Mouse (Mus musculus): ENCODE results near the gene Grin2a.

The Grin2a gene

DNA sequence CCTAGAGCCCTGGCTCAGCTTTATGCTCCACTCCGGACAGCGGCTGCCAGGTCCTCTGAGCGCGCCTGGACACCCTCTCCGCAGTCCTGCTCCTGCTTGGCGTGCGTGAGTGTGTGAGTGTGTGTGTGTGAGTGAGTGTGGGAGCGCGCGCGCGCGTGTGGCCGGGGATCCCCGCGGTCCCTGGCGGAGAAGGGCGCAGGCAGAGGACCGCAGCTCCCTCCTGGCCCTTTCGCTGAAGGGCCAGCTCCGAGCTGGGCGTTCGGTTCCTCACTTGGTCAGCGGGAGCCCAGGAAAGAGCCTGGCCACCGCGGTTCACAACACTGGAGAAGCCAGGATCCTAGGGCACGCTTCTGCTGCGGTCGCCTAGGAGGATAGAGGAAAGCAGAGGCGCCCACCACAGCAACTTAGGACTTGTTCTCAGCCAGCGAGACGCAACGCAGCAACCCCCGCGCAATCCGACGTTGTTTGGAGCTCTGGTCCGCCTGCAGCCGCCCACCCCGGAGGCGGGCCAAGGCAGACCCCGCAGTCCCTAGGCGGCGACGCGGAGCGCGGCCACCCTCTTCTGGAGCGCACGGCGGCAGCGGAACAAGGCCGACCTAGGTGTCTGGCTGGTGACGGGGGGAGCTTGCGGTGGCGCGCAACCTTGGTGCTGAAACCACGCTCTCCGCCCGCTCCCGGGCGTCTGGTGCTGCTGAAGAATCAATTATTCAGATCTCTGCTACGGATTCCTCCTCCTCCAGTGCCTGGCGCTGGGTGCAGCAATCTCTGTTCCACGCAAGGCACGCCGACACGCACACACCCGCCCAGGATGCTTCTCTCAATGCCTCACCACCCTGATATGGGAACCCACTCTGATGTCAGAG lies at the start of gene Grin2a:
Gene Grin2a (minus strand): TSS at position 610 of the 863 bp plus-strand sequence.
- DNase-seq (ENCODE audit: low read depth, low spot score) = peak; percentile 28

DNA sequence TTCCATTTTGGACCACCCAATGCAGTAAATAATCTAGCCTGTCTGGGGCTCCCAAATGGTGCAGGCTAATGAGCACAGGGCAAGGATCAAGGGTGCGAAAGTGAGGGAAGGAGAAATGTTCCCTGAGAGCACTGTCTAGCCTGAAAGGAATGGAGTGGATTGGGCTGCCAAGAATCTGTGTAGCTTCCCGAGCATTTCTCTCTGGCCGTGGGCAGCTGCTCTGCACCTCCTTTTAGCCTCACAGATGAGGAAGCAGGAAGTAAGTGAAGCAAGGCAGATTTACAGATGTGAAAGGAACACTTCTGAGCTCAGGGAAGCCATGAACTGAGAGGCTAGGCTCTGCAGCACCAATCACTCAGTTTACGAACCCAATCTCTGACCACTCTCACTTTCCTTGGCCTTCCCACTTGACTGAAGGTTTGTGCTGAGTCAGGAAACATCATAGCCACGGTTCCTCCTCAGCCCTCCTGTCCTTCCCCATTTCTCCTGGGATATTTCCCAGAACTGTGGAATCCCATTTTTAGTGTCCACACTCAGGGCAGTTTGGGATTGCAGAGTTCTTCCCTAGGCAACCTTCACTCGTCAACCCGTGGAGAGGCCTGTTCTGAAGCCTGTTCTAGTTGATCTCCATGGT lies 40.3 kb upstream of the Grin2a start:
- DNase-seq (ENCODE audit: low read depth, low spot score) = no peak

DNA sequence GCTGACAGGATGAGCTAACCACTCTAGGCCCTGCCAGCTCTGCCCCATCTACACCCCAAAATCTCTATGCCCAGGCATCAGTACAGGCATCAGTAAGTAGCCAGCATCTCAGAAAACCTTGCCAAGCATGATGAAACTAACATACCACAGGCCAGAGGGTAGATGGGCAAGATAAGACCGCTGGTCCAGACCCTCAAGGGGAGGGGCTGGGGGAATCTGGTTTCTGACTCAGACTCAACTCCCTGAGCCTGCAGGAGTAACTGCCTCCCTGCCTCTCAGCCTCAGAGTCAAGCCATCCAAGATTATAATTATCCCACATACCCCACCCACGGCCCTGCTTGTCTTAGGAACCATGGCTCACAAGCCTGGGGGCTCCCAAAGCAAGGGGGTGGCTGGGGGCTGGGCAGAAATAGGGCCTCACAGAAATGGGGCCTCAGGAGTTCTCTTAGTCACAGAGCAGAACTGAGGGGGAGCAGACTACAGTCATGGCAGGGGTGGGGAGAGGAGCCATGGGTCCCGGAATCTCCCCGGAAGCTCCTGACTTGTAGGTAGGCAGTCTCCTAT lies 38.1 kb upstream of the Grin2a start:
- no peak for DNase-seq (ENCODE audit: low read depth, low spot score)

DNA sequence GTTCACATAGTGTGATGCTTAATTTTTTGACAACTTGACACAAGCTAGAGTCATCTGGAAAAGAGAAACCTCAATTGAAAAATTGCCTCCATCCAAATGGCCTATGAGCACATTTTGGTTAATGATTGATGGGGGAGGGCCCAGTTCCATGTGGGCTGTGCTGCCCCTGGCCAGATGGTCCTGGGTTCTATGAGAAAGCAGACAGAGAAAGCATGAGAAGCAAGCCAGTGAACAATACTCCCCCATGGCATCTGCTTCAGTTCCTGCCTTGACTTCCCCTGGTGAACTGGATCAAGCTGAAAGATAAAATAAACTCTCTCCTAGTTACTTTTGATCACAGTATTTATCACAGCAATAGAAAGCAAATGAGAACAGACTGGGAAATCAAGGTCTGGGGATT lies 36.5 kb upstream of the Grin2a start:
- no peak for DNase-seq (ENCODE audit: low read depth, low spot score)

DNA sequence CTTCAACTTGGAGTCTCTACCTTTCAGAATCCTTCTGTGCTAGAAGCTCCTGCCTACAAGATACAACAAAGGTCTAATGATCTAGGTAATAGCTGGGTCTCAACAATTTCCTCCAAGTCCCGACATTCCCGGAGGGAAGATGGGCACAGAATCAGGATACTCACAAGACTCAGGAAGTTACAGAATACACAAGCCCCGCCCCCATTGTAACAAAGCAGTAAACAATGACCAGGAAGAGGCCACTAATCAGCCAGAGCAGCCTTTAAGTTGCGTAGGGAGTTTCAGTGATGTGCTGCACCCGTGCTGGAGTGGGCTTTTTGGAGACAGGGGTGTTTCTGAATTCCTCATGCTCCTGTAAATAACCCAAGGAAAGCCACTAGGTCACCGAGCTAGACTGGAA lies 31.4 kb upstream of the Grin2a start:
- DNase-seq (ENCODE audit: low read depth, low spot score) = peak; percentile 32

DNA sequence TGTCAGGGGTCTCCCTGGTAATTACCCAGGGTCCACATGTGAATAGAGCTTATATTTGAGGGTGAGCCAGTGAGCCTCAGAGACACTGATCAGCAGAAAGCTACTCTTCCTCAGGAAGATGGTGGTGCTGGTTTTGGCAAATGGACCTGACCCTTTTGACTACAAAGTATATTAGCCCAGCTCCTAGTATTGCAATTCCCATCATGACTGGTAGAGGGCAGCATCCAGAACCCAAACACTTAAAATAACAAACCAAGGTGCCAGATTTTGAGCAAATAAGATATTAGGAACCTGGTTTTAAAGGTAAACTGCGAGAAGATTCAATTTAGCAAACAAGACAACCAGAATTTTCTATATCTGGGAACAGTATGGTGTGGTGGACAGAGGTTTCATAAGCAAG lies 14.4 kb upstream of the Grin2a start:
- peak; percentile 23 for DNase-seq (ENCODE audit: low read depth, low spot score)

DNA sequence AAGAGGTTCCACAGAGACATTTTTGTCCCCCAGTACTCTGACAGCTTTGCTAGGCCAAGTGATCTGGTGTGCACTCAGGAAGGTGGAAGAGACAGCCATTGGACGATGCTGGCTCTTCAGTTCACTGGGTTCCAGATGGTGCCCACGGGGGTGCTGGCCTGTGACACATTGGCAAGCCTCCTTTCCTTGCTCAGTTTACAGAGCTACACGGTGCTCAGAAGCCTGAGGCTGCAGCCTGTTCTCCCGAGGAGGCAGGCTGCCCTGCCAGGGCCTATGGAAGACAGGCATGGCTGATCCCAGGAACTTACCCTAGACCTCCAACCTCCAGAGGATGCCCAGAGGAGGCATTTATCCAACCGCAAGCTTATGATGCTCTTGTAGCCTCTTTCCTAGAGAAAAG lies 10.2 kb upstream of the Grin2a start:
- DNase-seq (ENCODE audit: low read depth, low spot score) = no peak

DNA sequence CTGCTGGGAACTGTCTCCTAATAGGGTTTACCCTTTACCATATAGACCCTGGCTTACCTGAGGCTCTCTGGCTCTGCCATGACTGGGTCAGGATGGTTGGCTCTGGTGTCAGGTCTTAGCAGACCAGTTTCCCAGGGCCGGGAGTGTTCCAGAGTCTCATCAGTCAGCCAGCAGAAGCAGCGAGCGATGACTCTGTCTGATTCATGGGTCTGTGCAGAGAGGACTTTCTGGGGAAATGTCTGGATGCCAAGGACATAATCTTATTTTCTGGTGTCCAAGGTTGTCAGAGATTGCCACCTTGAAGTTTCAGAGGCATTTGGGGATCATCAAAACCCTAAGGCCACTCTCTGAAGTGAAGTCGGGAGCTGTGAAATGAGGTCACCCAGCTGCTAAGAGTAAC lies 8.7 kb upstream of the Grin2a start:
- no peak for DNase-seq (ENCODE audit: low read depth, low spot score)

DNA sequence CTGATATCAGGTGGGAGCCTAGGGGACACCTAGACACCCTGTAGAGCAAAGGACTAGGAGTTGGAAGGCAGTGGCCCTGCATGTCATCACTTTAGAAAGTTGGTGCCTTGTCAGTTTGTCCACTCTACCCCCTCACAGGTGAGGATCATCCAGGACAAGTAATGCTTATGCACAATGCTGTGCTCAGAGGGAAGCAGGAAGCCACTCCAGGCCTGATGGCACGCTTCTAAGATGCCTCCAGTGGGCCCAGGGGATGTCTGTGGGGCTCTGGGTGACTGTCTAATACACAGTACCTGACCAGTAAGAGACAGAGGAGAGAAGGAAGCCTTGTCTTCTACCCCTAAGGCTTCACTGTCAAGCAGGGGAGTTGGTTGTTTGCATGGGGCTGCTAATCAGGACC lies 7.6 kb upstream of the Grin2a start:
- no peak for DNase-seq (ENCODE audit: low read depth, low spot score)

DNA sequence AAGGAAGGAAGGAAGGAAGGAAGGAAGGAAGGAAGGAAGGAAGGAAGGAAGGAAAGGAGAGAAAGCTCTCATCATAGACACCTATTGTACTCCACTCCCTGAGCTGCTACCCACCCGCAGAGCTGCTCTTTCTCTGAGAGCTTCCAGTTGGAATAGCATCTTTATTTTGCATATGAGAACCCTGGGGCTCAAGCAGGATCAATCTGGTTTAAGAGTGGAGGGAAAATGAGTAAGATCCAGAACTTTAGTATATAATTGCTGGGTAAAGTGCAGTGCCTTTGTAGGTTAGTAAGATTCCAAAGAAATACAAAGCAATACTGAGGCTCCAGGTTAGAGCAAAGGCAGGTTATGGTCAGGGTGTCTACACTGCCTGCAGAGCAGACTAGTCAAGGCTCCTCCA lies 6.2 kb upstream of the Grin2a start:
- peak; percentile 77 for DNase-seq (ENCODE audit: low read depth, low spot score)

DNA sequence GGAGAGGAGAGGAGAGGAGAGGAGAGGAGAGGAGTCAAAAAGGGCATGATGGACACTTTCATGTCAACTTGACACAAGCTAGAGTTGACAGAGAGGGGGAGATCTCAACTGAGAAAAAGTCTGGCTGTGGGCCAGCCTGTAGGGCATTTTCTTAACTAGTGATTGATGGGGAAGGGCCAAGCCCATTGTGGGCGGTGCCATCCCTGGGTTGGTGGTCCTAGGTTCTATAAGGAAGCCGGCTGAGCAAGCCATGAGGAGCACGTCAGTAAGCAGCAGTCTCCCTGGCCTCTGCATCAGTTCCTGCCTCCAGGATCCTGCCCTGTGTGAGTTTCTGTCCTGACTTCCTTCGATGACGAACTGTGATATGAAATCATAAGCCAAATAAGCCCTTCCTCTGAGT lies 4.6 kb upstream of the Grin2a start:
- peak; percentile 38 for DNase-seq (ENCODE audit: low read depth, low spot score)

DNA sequence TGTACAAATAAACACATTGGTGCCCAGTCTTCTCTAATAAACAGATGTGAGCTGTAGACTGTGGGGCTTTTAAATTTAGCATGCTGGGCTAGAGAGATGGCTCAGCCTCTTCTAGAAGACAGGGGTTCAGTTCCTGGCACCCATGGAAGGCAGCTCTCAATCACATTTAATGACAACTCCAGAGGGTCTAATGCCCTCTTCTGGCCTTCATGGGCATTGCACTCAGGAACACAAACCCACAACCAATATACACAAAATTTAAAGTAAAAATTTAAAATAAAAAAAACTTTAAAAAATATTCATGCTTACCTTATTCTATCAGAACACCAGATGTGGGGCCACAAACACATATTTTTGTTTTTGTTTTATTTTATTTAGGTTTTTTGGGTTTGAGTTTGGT lies 2.6 kb upstream of the Grin2a start:
- DNase-seq (ENCODE audit: low read depth, low spot score) = peak; percentile 25

DNA sequence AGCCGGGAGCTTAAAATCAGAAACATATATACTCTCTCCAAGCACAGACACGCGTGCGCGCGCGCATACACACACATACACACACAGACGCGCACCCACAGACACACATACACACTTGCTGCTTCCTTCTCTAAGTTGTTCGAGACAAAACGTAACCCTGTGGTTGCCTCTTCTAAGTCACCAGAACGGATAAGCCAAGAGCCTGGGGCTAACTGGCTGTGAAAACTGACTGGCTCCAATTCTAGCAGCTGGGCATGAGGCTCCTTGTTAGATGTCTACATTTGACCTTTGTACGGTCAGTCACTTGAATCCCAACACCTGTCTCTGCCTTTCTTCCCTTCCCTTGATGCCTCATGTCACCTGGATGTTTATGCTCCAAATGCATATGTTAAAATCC lies 452 bp upstream of the Grin2a start:
- peak; percentile 15 for DNase-seq (ENCODE audit: low read depth, low spot score)

DNA sequence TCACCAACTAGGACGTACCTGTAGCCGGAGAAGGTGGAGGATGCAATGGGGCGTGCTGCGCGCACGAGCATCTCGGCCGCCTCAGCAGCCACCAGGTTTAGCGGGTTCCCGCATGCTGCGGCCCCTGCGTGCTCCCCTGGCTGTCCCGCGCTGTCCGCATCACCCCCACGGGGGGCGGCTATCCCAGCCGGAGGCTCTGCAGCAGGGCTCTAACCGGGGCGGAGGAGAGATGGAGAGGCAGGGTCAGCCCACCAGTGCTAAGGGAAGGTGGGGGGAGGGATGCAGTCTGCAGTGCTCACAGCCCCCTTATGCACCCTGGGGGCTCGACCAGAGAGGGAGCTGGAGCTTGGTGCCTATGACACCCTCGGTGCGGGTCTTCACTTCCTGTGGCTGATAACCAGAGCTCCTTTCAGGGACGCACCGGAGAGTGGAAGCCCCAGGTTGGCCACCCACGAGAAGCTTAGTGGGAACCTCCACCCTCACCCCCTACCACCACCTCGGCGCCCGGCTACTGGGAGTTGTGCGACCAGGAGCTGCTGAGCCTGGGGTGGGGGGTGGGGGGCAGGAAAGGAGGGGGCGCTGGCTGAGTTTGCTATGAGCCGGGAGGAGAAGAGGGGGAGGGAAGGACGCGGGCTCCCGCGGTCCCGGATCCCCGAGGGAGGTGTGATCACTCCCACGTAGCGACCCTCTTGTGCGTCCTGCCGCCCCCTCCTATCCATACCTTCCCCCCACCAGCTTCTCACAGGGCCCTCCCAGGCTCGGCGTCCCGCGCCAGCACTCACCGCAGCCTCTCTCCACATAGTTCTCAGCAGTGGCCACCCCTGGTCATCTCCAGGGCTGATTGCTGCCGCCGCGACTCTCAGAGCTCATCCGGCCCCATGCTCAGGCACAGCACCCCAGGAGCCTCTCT lies 1.1 kb downstream of the Grin2a start:
- peak; percentile 16 for DNase-seq (ENCODE audit: low read depth, low spot score)

DNA sequence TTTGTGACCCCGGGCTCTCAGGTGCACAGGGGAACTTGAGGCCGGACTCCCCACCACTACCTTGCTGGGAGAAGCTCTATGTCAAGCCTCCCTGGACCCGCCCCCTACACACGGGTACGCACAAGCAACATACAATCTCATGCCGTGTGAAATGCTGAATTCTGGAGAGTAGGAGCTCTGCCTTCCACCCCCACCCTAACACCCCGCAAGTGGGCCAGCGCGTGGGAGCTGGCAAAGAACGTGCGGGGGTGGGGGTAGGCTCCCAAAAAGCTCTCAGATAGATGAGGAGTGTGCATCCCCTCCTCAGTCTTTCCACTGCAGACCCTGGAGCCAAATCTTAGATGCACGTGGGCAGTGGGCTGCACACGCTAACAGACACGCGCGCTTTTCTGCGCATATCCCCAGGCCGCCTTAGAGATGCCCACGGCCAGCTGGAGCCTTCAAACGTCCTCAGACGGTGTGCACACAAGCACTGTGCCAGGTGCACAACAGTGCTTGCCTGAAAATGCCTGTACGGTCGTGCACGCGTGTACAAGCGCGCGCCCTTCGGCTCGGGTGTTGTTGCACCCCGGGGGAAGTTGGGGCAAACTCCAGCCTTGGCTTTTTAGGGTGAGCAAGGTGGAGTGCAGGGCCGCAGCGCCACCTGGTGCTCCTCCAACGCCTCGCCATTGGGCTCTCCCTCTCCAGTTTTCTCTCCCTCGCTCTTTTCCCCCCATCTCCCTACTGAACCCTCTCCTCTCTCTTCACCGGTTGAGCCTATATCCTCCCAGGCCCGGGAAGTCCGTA lies 1.9 kb downstream of the Grin2a start:
- peak; percentile 76 for DNase-seq (ENCODE audit: low read depth, low spot score)

DNA sequence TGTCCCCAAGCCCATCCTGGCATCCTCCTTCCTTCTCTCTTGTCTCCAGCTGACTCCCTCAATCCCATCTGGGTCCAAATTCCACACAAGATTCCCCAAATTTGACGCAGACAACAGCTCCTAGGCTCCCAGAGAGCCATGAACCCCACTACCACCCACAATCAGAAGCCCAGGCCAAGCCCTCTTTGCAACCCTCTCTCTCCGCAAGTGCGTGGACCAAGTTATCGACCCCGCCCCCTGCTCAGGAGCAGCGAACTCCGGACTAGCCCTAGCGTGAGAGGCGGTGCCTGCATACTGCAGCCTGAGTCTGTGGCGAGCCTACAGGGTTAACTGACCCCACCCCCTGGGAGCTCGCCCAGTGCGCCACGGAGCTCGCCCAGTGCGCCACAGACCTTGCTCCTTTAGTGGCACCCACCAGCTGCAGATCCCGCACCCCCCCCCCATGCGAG lies 2.6 kb downstream of the Grin2a start:
- peak; percentile 71 for DNase-seq (ENCODE audit: low read depth, low spot score)

DNA sequence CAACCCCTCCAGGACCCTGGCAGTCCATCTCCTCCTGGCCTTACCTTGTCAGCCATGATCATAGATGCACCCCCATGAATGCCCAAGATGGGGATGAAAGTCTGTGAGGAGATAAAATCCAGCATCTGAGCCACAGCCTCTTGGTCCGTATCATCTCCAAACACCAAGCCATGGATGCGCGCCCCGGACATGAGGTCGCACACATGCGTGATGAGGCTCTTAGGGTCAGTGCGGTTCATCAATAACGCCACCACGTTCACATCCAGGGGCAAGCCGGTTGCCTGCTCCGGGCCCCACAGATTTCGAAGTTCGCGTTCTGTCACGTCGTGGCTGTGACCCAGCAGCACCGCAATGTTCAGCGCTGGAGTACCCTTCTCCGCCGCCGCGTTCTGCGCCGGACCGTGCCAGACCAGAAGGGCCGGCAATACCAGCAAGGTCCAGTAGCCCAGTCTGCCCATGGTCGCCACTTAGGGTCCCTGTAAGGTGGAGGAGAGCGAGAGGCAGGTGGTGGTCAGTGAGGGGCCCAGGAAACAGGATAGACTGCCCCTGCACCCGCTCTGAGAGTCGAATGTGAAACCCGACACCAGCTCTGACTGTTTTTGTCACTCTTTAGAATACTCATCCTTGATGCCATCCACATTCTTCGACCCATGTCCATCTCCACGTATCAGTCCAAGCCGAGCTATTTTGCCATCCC lies 3.1 kb downstream of the Grin2a start:
- DNase-seq (ENCODE audit: low read depth, low spot score) = peak; percentile 12

DNA sequence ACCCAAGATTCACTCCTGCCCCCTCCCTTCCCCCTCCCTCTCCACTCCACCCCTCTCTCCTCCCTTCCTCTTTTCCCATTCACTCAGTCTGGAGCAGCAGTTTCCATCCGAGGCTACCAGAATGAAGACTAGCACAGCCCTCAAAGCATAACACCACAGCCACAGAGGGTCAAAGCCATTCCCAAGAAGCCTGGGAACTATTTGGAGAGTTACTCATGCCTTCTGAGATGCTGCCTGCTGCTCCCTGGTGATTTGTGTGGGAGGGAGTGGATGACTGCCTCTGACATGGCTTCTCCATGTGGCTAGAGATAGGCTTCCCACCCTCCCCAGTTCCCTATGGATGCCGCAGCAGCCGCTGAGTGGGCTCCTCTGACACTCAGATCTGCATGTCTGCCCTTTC lies 10.3 kb downstream of the Grin2a start:
- DNase-seq (ENCODE audit: low read depth, low spot score) = no peak

DNA sequence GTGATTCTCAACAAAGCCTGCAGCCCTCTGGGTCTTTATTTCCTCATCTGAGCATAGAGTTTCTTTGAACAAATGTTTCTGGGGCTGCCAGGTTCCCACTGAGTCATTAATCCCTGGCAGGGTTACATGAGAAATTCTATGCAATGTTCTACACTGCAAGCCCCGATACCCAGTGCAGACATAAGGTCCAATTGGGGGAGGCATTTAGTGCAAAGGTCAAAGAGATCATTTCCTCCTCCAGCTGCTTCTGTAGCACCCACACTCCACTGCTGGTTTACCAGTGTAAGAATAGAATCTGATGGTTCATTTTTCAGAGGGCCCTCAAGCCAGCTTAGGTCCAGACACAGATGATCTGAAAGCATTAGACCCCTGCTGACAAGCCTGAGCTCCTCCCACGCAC lies 14.7 kb downstream of the Grin2a start:
- DNase-seq (ENCODE audit: low read depth, low spot score) = no peak

DNA sequence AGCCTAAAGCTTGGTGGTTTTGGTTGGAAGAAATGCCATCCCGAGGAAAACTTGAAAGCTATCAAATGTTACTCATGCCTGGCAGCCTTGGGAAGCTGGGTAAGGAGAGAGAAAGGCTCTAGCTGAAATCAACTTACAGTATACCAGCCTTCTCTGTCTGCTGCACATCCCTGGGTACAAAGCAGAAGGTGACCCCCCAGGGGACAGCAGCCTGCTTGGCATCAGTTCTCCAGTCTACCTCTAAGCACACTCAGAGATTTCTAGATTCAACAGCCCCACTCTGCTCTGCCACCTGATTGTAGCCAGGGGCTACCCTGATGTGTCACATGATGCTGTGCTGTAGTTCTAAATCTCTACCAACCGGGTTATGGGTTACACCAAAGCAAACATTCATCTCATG lies 17.2 kb downstream of the Grin2a start:
- no peak for DNase-seq (ENCODE audit: low read depth, low spot score)

All from ES-CJ7 (cell line).